Mouse (Mus musculus) layer of hippocampus, postnatal 36 days (tissue): Measurements from ENCODE around the gene Ahsa1. TPM values are rescaled to one million over a fixed set of nuclear protein-coding genes. Genes with fewer than 3 reads are reported as not detected.
"Not testable (repeated sequence)": the region's sequence is repeated elsewhere in the genome, so short reads cannot be mapped to it uniquely, and the experiment has no call there.

Experiments
- DNase-seq, 2 experiments: peaks; one replicate each; pipeline ENCODE4 v3.0.0; 2022
- microRNA-seq, 2 experiments: library from miRNA; unstranded; fragments of <30 nt; microRNA quantifications; one replicate each; pipeline ENCODE4 v1.2.0; 2021
- total RNA-seq, 2 experiments: library from RNA; stranded (reverse); gene quantifications; 2 replicates each; pipeline ENCODE4 v1.2.3; 2021

Gene Ahsa1
- total RNA-seq, 2 experiments from 2014 or later, result 198 to 207 TPM

- no peak for DNase-seq
Observed at GRCm38 (mm10) chr12:87282743-87283142, 16.5 kb downstream of the Ahsa1 start.

GRCm38 (mm10) chr12:87283706-87284105 lies 17.4 kb downstream of the Ahsa1 start:
- DNase-seq, result no peak

- no peak for DNase-seq
Observed at GRCm38 (mm10) chr12:87284268-87284667, 18.0 kb downstream of the Ahsa1 start.

- DNase-seq, result no peak
Observed at GRCm38 (mm10) chr12:87284726-87285125, 18.4 kb downstream of the Ahsa1 start.

- DNase-seq, result no peak
Observed at GRCm38 (mm10) chr12:87289100-87289499, 22.8 kb downstream of the Ahsa1 start.

GRCm38 (mm10) chr12:87293934-87294333 lies 27.7 kb downstream of the Ahsa1 start:
- no peak for DNase-seq

GRCm38 (mm10) chr12:87299037-87299656 lies 32.9 kb downstream of the Ahsa1 start:
- DNase-seq, result no peak

GRCm38 (mm10) chr12:87299657-87300440 lies 33.6 kb downstream of the Ahsa1 start, which contains the start of gene Ism2:
Ism2 (minus strand) TSS chr12:87299705.
- no peak for DNase-seq

GRCm38 (mm10) chr12:87300441-87300690 lies 34.1 kb downstream of the Ahsa1 start:
- DNase-seq, result no peak

GRCm38 (mm10) chr12:87301189-87301588 lies 34.9 kb downstream of the Ahsa1 start:
- no peak for DNase-seq

GRCm38 (mm10) chr12:87305767-87306583 lies 39.7 kb downstream of the Ahsa1 start:
- no peak for DNase-seq

GRCm38 (mm10) chr12:87306584-87306844 lies 40.2 kb downstream of the Ahsa1 start:
- not testable (repeated sequence) for DNase-seq

- DNase-seq, result no peak
Observed at GRCm38 (mm10) chr12:87313098-87313497, 46.8 kb downstream of the Ahsa1 start.

- DNase-seq, result no peak
Observed at GRCm38 (mm10) chr12:87317951-87318350, 51.7 kb downstream of the Ahsa1 start.

GRCm38 (mm10) chr12:87319229-87319628 lies 53.0 kb downstream of the Ahsa1 start:
- DNase-seq, result no peak

Small RNAs within 50 kb of the gene (microRNA-seq; reads per million reads assigned to microRNA genes)
- gene Gm47293, result 0 reads per million in 2 experiments

Other genes starting within 250 kb of the Ahsa1 start
- gene Tmem63c, start 245.1 kb upstream of the Ahsa1 start, total RNA-seq, result 10 to 100 TPM; 36.2 to 36.4 TPM
- 1 to 10 TPM; 2.5 TPM for gene Ngb, start 163.9 kb upstream of the Ahsa1 start, total RNA-seq
- gene Gstz1, start 119.3 kb upstream of the Ahsa1 start, total RNA-seq, result 10 to 100 TPM; 47.3 to 48.1 TPM
- gene Pomt2, start 118.5 kb upstream of the Ahsa1 start, total RNA-seq, result 10 to 100 TPM; 17.5 TPM
- gene Samd15, start 66.8 kb upstream of the Ahsa1 start, total RNA-seq, result 1 to 10 TPM; 2.7 to 2.9 TPM
- gene Tmed8, start 66.0 kb upstream of the Ahsa1 start, total RNA-seq, result 10 to 100 TPM; 29.4 to 30.4 TPM
- 1 to 10 TPM; 2.6 to 3.7 TPM for gene Noxred1, start 27.7 kb upstream of the Ahsa1 start, total RNA-seq
- 10 to 100 TPM; 52.3 to 60.7 TPM for gene Vipas39, start 223 bp upstream of the Ahsa1 start, total RNA-seq
- gene Ism2, start 33.2 kb downstream of the Ahsa1 start, total RNA-seq, result under 1 TPM in 1 of 2 experiments, not detected in 1; 0.42 TPM
- 10 to 100 TPM; 29.2 to 32.8 TPM for gene Sptlc2, start 121.9 kb downstream of the Ahsa1 start, total RNA-seq
- gene Slirp, start 177.4 kb downstream of the Ahsa1 start, total RNA-seq, result 10 to 100 TPM; 90.6 to 99.4 TPM
- gene Alkbh1, start 177.5 kb downstream of the Ahsa1 start, total RNA-seq, result 10 to 100 TPM; 20.8 to 21.7 TPM
- gene Snw1, start 205.8 kb downstream of the Ahsa1 start, total RNA-seq, result 10 to 100 TPM; 67.3 to 68.6 TPM
- not detected for gene Gm5788, start 228.2 kb downstream of the Ahsa1 start, total RNA-seq
- gene Gm8300, start 247.8 kb downstream of the Ahsa1 start, total RNA-seq, result not detected